Mouse (Mus musculus) heart, adult 8-10 months (tissue): Measurements from ENCODE around the gene Dpm2. TPM values are rescaled to one million over a fixed set of nuclear protein-coding genes. Genes with fewer than 3 reads are reported as not detected.

Experiments
- DNase-seq: peaks from one replicate; pipeline ENCODE4 v3.0.0; 2022; ENCODE audit warnings: low spot score
- total RNA-seq, 4 experiments: library from RNA; stranded (reverse); gene quantifications; 2 replicates each; pipeline ENCODE4 v1.2.4; 2022

The Dpm2 gene
- total RNA-seq, 4 experiments from 2014 or later: 16.5 to 22.2 (median 18.6) TPM

- DNase-seq: peak; percentile 87
Observed at GRCm38 (mm10) chr2:32582830-32583799, 12.5 kb downstream of the Dpm2 start.

GRCm38 (mm10) chr2:32585149-32585714 lies 14.6 kb downstream of the Dpm2 start:
- no peak for DNase-seq

- DNase-seq: peak; percentile 87
Observed at GRCm38 (mm10) chr2:32586871-32587351, 16.3 kb downstream of the Dpm2 start, which contains the start of gene St6galnac4. Gene St6galnac4, plus strand, starts transcription at chr2:32587095.

GRCm38 (mm10) chr2:32587731-32588321 lies 17.2 kb downstream of the Dpm2 start:
- DNase-seq: peak; percentile 72

GRCm38 (mm10) chr2:32589213-32589795 lies 18.6 kb downstream of the Dpm2 start:
- DNase-seq: peak; percentile 35

GRCm38 (mm10) chr2:32590224-32590623 lies 19.6 kb downstream of the Dpm2 start:
- DNase-seq: peak; percentile 32

- DNase-seq: no peak
Observed at GRCm38 (mm10) chr2:32591249-32591648, 20.6 kb downstream of the Dpm2 start.

- DNase-seq: no peak
Observed at GRCm38 (mm10) chr2:32596725-32597124, 26.1 kb downstream of the Dpm2 start.

GRCm38 (mm10) chr2:32597248-32597647 lies 26.6 kb downstream of the Dpm2 start:
- DNase-seq: no peak

GRCm38 (mm10) chr2:32597699-32598098 lies 27.0 kb downstream of the Dpm2 start:
- DNase-seq: no peak

GRCm38 (mm10) chr2:32598506-32598905 lies 27.8 kb downstream of the Dpm2 start:
- DNase-seq: no peak

GRCm38 (mm10) chr2:32599409-32599808 lies 28.8 kb downstream of the Dpm2 start, which contains the start of gene St6galnac6:
Gene St6galnac6, plus strand, starts transcription at chr2:32599709.
- no peak for DNase-seq

- DNase-seq: no peak
Observed at GRCm38 (mm10) chr2:32601417-32602065, 30.9 kb downstream of the Dpm2 start.

- DNase-seq: peak; percentile 92
Observed at GRCm38 (mm10) chr2:32602600-32603054, 32.0 kb downstream of the Dpm2 start.

- DNase-seq: no peak
Observed at GRCm38 (mm10) chr2:32604631-32605030, 34.0 kb downstream of the Dpm2 start.

- DNase-seq: peak; percentile 83
Observed at GRCm38 (mm10) chr2:32606161-32607142, 35.8 kb downstream of the Dpm2 start.

- no peak for DNase-seq
Observed at GRCm38 (mm10) chr2:32607262-32607947, 36.7 kb downstream of the Dpm2 start.

- peak; percentile 89 for DNase-seq
Observed at GRCm38 (mm10) chr2:32608141-32608777, 37.6 kb downstream of the Dpm2 start.
